24 mouse cellular contexts compared by ENCODE assay signal in the genomic region with DNA sequence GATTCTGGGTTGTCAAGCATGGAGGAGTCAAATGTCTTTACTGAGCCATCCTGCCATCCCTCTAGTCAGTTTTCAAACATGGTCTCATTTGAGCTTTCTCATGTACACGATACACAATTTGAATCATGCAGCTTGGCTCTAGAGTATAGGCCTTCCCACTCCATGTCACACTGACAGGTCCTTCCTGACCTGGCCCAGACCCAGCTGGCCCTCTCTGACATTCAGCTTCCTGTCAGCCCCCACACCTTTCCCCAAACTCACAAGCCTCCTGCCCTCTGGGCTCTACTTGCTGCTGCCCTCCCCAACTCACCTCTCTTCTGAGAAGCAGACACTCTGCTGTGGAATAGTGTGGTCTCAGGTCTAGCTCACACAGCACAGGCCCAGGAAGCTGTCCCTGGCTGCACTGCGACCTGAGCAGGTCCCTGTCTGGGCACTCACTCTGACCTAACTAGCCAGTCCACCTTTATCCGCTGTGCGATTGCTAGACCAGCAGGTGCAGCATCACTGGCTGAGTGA. TPM values are rescaled to one million over a fixed set of nuclear protein-coding genes. Genes with fewer than 3 reads are reported as not detected.
DNase-seq lines count a peak whose midpoint lies in the region; ATAC-seq and TF ChIP-seq lines count a peak whose summit lies in the region.
"Had no signal": no experiment of that assay in that cellular context is flagged by ENCODE, and none has a peak within 500 bp of the region (broad histone marks: within the 10 kb centered on the region; RNA-seq: fewer than 3 reads in every experiment).

No protein-coding gene starts in this region.

- no peaks in the 10 kb centered on the region for H3K27me3 ChIP-seq in heart, adult 2 months (ENCODE audit: control insufficient read depth, insufficient read depth, low read length)
- H3K27me3 ChIP-seq in kidney, embryonic 14.5 days (ENCODE audit: control insufficient read depth, insufficient read depth, low read length), result no peaks in the 10 kb centered on the region
- no peaks in the 10 kb centered on the region for H3K27me3 ChIP-seq in heart, embryonic 13.5 days (replicated peaks)
- no peaks in the 10 kb centered on the region for H3K27me3 ChIP-seq in heart, postnatal 0 days (ENCODE audit: control insufficient read depth, insufficient read depth, low read length)
- H3K27me3 ChIP-seq in embryonic facial prominence, embryonic 10.5 days (replicated peaks; ENCODE audit: low read depth, poor library complexity, severe bottlenecking), result no peaks in the 10 kb centered on the region
- H3K27me3 ChIP-seq: forebrain, embryonic 13.5 days; limb, embryonic 15.5 days; liver, embryonic 15.5 days; Patski had no signal

- WGBS in heart, adult 2 months, result 39% methylated on average over 4 of the region's 4 CpGs
- 88% methylated on average over 4 of the region's 4 CpGs for WGBS in kidney, embryonic 14.5 days
- WGBS in heart, embryonic 13.5 days, result 76% methylated on average over 4 of the region's 4 CpGs
- WGBS in heart, postnatal 0 days, result 45% methylated on average over 4 of the region's 4 CpGs
- WGBS in embryonic facial prominence, embryonic 10.5 days, result 93% methylated on average over 4 of the region's 4 CpGs

- intact Hi-C loops in heart, adult 2 months (cut with DNase I), result no loop called here

- no peak for TF ChIP-seq CTCF in heart, adult 2 months (IDR thresholded peaks at IDR 0.05)
- no peak for TF ChIP-seq CTCF in heart, postnatal 0 days (IDR thresholded peaks at IDR 0.05; ENCODE audit: low read depth)

- no peak for TF ChIP-seq POLR2A in heart, adult 2 months (IDR thresholded peaks at IDR 0.05; ENCODE audit: insufficient read depth, low read depth, low read length)

- no peak for DNase-seq in heart, adult 2 months
- DNase-seq in heart, adult 9 months (ENCODE audit: low spot score in 2 of 2), result no peak
- peak; percentile 33 for DNase-seq in kidney, postnatal 10 days
- peak; percentile 15 for DNase-seq in heart, postnatal 0 days (ENCODE audit: low spot score)
- no peak for DNase-seq in frontal cortex, postnatal 14 days (ENCODE audit: low spot score in 2 of 2)
- no peak for DNase-seq in embryonic facial prominence, embryonic 10.5 days (ENCODE audit: low spot score)
- DNase-seq: adrenal gland, postnatal 25 days; cerebellum, adult 2 months; kidney, adult 8-10 months; kidney, postnatal 14 days; layer of hippocampus, adult 9-11 months; lung, embryonic 14.5 days; lung, postnatal 36 days; midbrain, embryonic 14.5 days; thymus, adult 2 months; thymus, postnatal 36 days had no signal

- peaks cover 19% of the 10 kb centered on the region for H3K4me1 ChIP-seq in heart, adult 2 months (ENCODE audit: control insufficient read depth, insufficient read depth, low read length)
- H3K4me1 ChIP-seq in kidney, embryonic 14.5 days (ENCODE audit: control insufficient read depth, insufficient read depth, low read length), result no peaks in the 10 kb centered on the region
- peaks cover 53% of the 10 kb centered on the region for H3K4me1 ChIP-seq in heart, embryonic 13.5 days
- peaks cover 51% of the 10 kb centered on the region for H3K4me1 ChIP-seq in heart, postnatal 0 days (ENCODE audit: control insufficient read depth, insufficient read depth)
- no peaks in the 10 kb centered on the region for H3K4me1 ChIP-seq in embryonic facial prominence, embryonic 10.5 days
- H3K4me1 ChIP-seq: forebrain, embryonic 13.5 days; limb, embryonic 10.5 days; limb, embryonic 15.5 days; liver, embryonic 15.5 days had no signal

- no peak for TF ChIP-seq EP300 in heart, adult 2 months (IDR thresholded peaks at IDR 0.05; ENCODE audit: insufficient read depth, low read depth, low read length)
- TF ChIP-seq EP300 in heart, postnatal 0 days (IDR thresholded peaks at IDR 0.05; ENCODE audit: low read depth), result no peak

- H3K4me2 ChIP-seq in kidney, embryonic 14.5 days (replicated peaks; ENCODE audit: low read depth, low read length), result no peak overlapping the region
- 0 out of 2 replicates have a peak overlapping the region, but pooled peaks have one; percentile 2 for H3K4me2 ChIP-seq in heart, embryonic 13.5 days
- no peak overlapping the region for H3K4me2 ChIP-seq in heart, postnatal 0 days (ENCODE audit: low read depth, low read length)
- H3K4me2 ChIP-seq: forebrain, embryonic 13.5 days; limb, embryonic 15.5 days; liver, embryonic 15.5 days; lung, embryonic 14.5 days had no signal

- ATAC-seq in kidney, embryonic 14.5 days (ENCODE audit: low FRiP score, low TSS enrichment), result no peak
- ATAC-seq in heart, embryonic 13.5 days (ENCODE audit: extremely low read depth, insufficient number of reproducible peaks, low FRiP score, low TSS enrichment), result no peak
- peak; percentile 31 for ATAC-seq in heart, postnatal 0 days (ENCODE audit: insufficient read depth, low read depth)
- ATAC-seq: forebrain, embryonic 13.5 days; intestine, embryonic 16.5 days; Patski had no signal

- H3K4me3 ChIP-seq in heart, adult 2 months, result no peak overlapping the region
- no peak overlapping the region for H3K4me3 ChIP-seq in kidney, embryonic 14.5 days (ENCODE audit: low read length)
- H3K4me3 ChIP-seq in heart, embryonic 13.5 days, result no peak overlapping the region
- no peak overlapping the region for H3K4me3 ChIP-seq in heart, postnatal 0 days (ENCODE audit: low read depth, low read length)
- no peak overlapping the region for H3K4me3 ChIP-seq in embryonic facial prominence, embryonic 10.5 days
- H3K4me3 ChIP-seq: forebrain, embryonic 13.5 days; limb, embryonic 10.5 days; limb, embryonic 15.5 days; liver, embryonic 15.5 days had no signal

- peak overlapping the region; percentile 97 for H3K27ac ChIP-seq in heart, adult 2 months
- no peak overlapping the region for H3K27ac ChIP-seq in kidney, embryonic 14.5 days (ENCODE audit: low read depth, low read length)
- peak overlapping the region; percentile 96 for H3K27ac ChIP-seq in heart, embryonic 13.5 days (replicated peaks)
- peak overlapping the region; percentile 98 for H3K27ac ChIP-seq in heart, postnatal 0 days (ENCODE audit: low read depth)
- no peak overlapping the region for H3K27ac ChIP-seq in embryonic facial prominence, embryonic 10.5 days (replicated peaks)
- H3K27ac ChIP-seq: forebrain, embryonic 13.5 days; limb, embryonic 10.5 days; limb, embryonic 15.5 days; liver, embryonic 15.5 days had no signal

- H3K36me3 ChIP-seq in heart, adult 2 months (ENCODE audit: control insufficient read depth, insufficient read depth, low read length), result peaks cover 56% of the 10 kb centered on the region
- peaks cover 77% of the 10 kb centered on the region for H3K36me3 ChIP-seq in kidney, embryonic 14.5 days (ENCODE audit: control insufficient read depth, insufficient read depth, low read length)
- peaks cover 100% of the 10 kb centered on the region for H3K36me3 ChIP-seq in heart, embryonic 13.5 days
- H3K36me3 ChIP-seq in heart, postnatal 0 days (replicated peaks; ENCODE audit: control insufficient read depth, insufficient read depth, low read length), result peaks cover 83% of the 10 kb centered on the region
- peaks cover 100% of the 10 kb centered on the region for H3K36me3 ChIP-seq in embryonic facial prominence, embryonic 10.5 days (replicated peaks)

- peak overlapping the region; percentile 9 for H3K9ac ChIP-seq in heart, adult 2 months (ENCODE audit: low read depth, low read length)
- no peak overlapping the region for H3K9ac ChIP-seq in kidney, embryonic 14.5 days (ENCODE audit: low read depth, low read length)
- H3K9ac ChIP-seq in heart, embryonic 13.5 days, result peak overlapping the region; percentile 54
- peak overlapping the region; percentile 41; the same call in 1 of the 2 replicates for H3K9ac ChIP-seq in heart, postnatal 0 days (replicated peaks; ENCODE audit: low read depth, low read length)
- H3K9ac ChIP-seq: forebrain, embryonic 13.5 days; limb, embryonic 15.5 days; liver, embryonic 15.5 days; lung, embryonic 14.5 days had no signal

- peaks cover 2% of the 10 kb centered on the region; the same call in 1 of the 2 replicates for H3K79me2 ChIP-seq in heart, adult 2 months (replicated peaks; ENCODE audit: control insufficient read depth, insufficient read depth, low read length)

- H3K9me3 ChIP-seq in kidney, embryonic 14.5 days (ENCODE audit: control insufficient read depth, low read length), result no peaks in the 10 kb centered on the region
- no peaks in the 10 kb centered on the region for H3K9me3 ChIP-seq in heart, embryonic 13.5 days
- no peaks in the 10 kb centered on the region for H3K9me3 ChIP-seq in heart, postnatal 0 days (replicated peaks; ENCODE audit: control insufficient read depth, low read length)
- no peaks in the 10 kb centered on the region for H3K9me3 ChIP-seq in embryonic facial prominence, embryonic 10.5 days
- H3K9me3 ChIP-seq: forebrain, embryonic 13.5 days; limb, embryonic 10.5 days; limb, embryonic 15.5 days; liver, embryonic 15.5 days had no signal

RNA-seq across cellular contexts. Expression of gene Mfn2, which starts 8.6 kb away (rescaled TPM):
- total RNA-seq in heart, adult 2 months (2021), result 100 to 1,000 TPM; 626 to 697 TPM
- 395 and 619 TPM in 2 replicates for polyA plus RNA-seq in heart, adult 2 months (2012; rRNA removed)
- polyA plus RNA-seq in kidney, embryonic 14.5 days (2014; fragmentation: Nextera tagmentation; extraction: Ambion mirVana), result 12.1 and 31.0 TPM in 2 replicates
- 102 and 105 TPM in 2 replicates for polyA plus RNA-seq in heart, embryonic 13.5 days (2015; fragmentation: Nextera tagmentation; extraction: Ambion mirVana)
- total RNA-seq in heart, postnatal 0 days (2014; rRNA removed; ENCODE audit: low replicate concordance), result 251 and 256 TPM in 2 replicates
- 188 and 230 TPM in 2 replicates for polyA plus RNA-seq in heart, postnatal 0 days (2015; fragmentation: Nextera tagmentation; extraction: Ambion mirVana)
- polyA plus RNA-seq in embryonic facial prominence, embryonic 10.5 days (2016; fragmentation: Nextera tagmentation; extraction: Ambion mirVana), result 38.2 and 38.6 TPM in 2 replicates

RNA-seq across cellular contexts. Expression of gene Fv1, which starts 27.1 kb away (rescaled TPM):
- 10 to 100 TPM; 21.1 to 22.8 TPM for total RNA-seq in heart, adult 2 months (2021)
- polyA plus RNA-seq in heart, adult 2 months (2012; rRNA removed), result 3.3 and 14.3 TPM in 2 replicates
- 4.6 and 11.6 TPM in 2 replicates for polyA plus RNA-seq in kidney, embryonic 14.5 days (2014; fragmentation: Nextera tagmentation; extraction: Ambion mirVana)
- polyA plus RNA-seq in heart, embryonic 13.5 days (2015; fragmentation: Nextera tagmentation; extraction: Ambion mirVana), result 7.5 and 8.0 TPM in 2 replicates
- 3.2 and 9.4 TPM in 2 replicates for total RNA-seq in heart, postnatal 0 days (2014; rRNA removed; ENCODE audit: low replicate concordance)
- 5.9 and 6.1 TPM in 2 replicates for polyA plus RNA-seq in heart, postnatal 0 days (2015; fragmentation: Nextera tagmentation; extraction: Ambion mirVana)
- 14.8 and 15.5 TPM in 2 replicates for polyA plus RNA-seq in embryonic facial prominence, embryonic 10.5 days (2016; fragmentation: Nextera tagmentation; extraction: Ambion mirVana)

RNA-seq across cellular contexts. Expression of gene Miip, which starts 27.3 kb away (rescaled TPM):
- total RNA-seq in heart, adult 2 months (2021), result 1 to 10 TPM; 5.4 to 7.4 TPM
- polyA plus RNA-seq in heart, adult 2 months (2012; rRNA removed), result 24.8 and 26.0 TPM in 2 replicates
- polyA plus RNA-seq in kidney, embryonic 14.5 days (2014; fragmentation: Nextera tagmentation; extraction: Ambion mirVana), result 34.7 and 37.6 TPM in 2 replicates
- 27.2 and 27.6 TPM in 2 replicates for polyA plus RNA-seq in heart, embryonic 13.5 days (2015; fragmentation: Nextera tagmentation; extraction: Ambion mirVana)
- 24.0 and 73.6 TPM in 2 replicates for total RNA-seq in heart, postnatal 0 days (2014; rRNA removed; ENCODE audit: low replicate concordance)
- polyA plus RNA-seq in heart, postnatal 0 days (2015; fragmentation: Nextera tagmentation; extraction: Ambion mirVana), result 18.0 and 19.2 TPM in 2 replicates
- polyA plus RNA-seq in embryonic facial prominence, embryonic 10.5 days (2016; fragmentation: Nextera tagmentation; extraction: Ambion mirVana), result 64.2 and 66.1 TPM in 2 replicates

RNA-seq across cellular contexts. Expression of gene Plod1, which starts 40.7 kb away (rescaled TPM):
- 10 to 100 TPM; 62.4 to 65.8 TPM for total RNA-seq in heart, adult 2 months (2021)
- 88.6 and 123 TPM in 2 replicates for polyA plus RNA-seq in heart, adult 2 months (2012; rRNA removed)
- polyA plus RNA-seq in kidney, embryonic 14.5 days (2014; fragmentation: Nextera tagmentation; extraction: Ambion mirVana), result 28.5 and 40.7 TPM in 2 replicates
- 43.7 and 49.2 TPM in 2 replicates for polyA plus RNA-seq in heart, embryonic 13.5 days (2015; fragmentation: Nextera tagmentation; extraction: Ambion mirVana)
- total RNA-seq in heart, postnatal 0 days (2014; rRNA removed; ENCODE audit: low replicate concordance), result 84.0 and 107 TPM in 2 replicates
- polyA plus RNA-seq in heart, postnatal 0 days (2015; fragmentation: Nextera tagmentation; extraction: Ambion mirVana), result 48.9 and 55.6 TPM in 2 replicates
- polyA plus RNA-seq in embryonic facial prominence, embryonic 10.5 days (2016; fragmentation: Nextera tagmentation; extraction: Ambion mirVana), result 30.9 and 31.0 TPM in 2 replicates

RNA-seq across cellular contexts. Expression of gene 2510039O18Rik, which starts 44.8 kb away (rescaled TPM):
- total RNA-seq in heart, adult 2 months (2021), result 10 to 100 TPM; 38.9 to 41.9 TPM
- polyA plus RNA-seq in heart, adult 2 months (2012; rRNA removed), result 41.2 and 42.3 TPM in 2 replicates
- polyA plus RNA-seq in kidney, embryonic 14.5 days (2014; fragmentation: Nextera tagmentation; extraction: Ambion mirVana), result 19.0 and 22.1 TPM in 2 replicates
- 12.4 and 13.0 TPM in 2 replicates for polyA plus RNA-seq in heart, embryonic 13.5 days (2015; fragmentation: Nextera tagmentation; extraction: Ambion mirVana)
- 76.2 and 82.2 TPM in 2 replicates for total RNA-seq in heart, postnatal 0 days (2014; rRNA removed; ENCODE audit: low replicate concordance)
- polyA plus RNA-seq in heart, postnatal 0 days (2015; fragmentation: Nextera tagmentation; extraction: Ambion mirVana), result 8.9 and 10.4 TPM in 2 replicates
- polyA plus RNA-seq in embryonic facial prominence, embryonic 10.5 days (2016; fragmentation: Nextera tagmentation; extraction: Ambion mirVana), result 10.6 and 12.2 TPM in 2 replicates

Comparison
In these comparisons a context has a peak if more than half of its experiments do, and no peak if none do; other contexts are left out.
1. DNase-seq: peak in kidney, postnatal 10 days (single experiment) and heart, postnatal 0 days (single experiment); none in heart, adult 2 months (0 of 2), heart, adult 9 months (0 of 2), frontal cortex, postnatal 14 days (0 of 2) and embryonic facial prominence, embryonic 10.5 days (single experiment).
2. H3K27ac ChIP-seq: peak in heart, adult 2 months (single experiment), heart, embryonic 13.5 days (single experiment) and heart, postnatal 0 days (single experiment); none in kidney, embryonic 14.5 days (single experiment) and embryonic facial prominence, embryonic 10.5 days (single experiment).